Mouse (Mus musculus): Measurements from ENCODE around the gene Ctss. TPM values are rescaled to one million over a fixed set of nuclear protein-coding genes. Genes with fewer than 3 reads are reported as not detected.

The Ctss gene
- total and polyA plus RNA-seq, 3 experiments: not detected

- peak overlapping the region; percentile 42 to 54 for H3K4me3 ChIP-seq (ENCODE audit: control insufficient read depth in 1 of 2, insufficient read depth in 1 of 2, low read depth in 2 of 2, low read length in 2 of 2)
- TF ChIP-seq GATA1 (IDR thresholded peaks at IDR 0.05; ENCODE audit: low read depth, low read length): peak; percentile 91
- TF ChIP-seq KAT2A (conservative IDR thresholded peaks at IDR 0.05; ENCODE audit: low read depth, low read length): no peak
- no peak for TF ChIP-seq HCFC1 (IDR thresholded peaks at IDR 0.05; ENCODE audit: low read depth, low read length)
- TF ChIP-seq NRF1 (IDR thresholded peaks at IDR 0.05; ENCODE audit: insufficient read depth, low read depth, low read length, poor library complexity, severe bottlenecking): no peak
- peak; percentile 99 for TF ChIP-seq TAL1 (IDR thresholded peaks at IDR 0.05; ENCODE audit: low read length)
- no peak for TF ChIP-seq MAX (IDR thresholded peaks at IDR 0.05; ENCODE audit: low read length)
- TF ChIP-seq MAFK (IDR thresholded peaks at IDR 0.05; ENCODE audit: borderline replicate concordance, low read depth, low read length): no peak
- peaks cover 0 to 34% of the 10 kb centered on the region in 2 experiments; a peak in 2 of 4 replicates for H3K36me3 ChIP-seq (ENCODE audit: control insufficient read depth in 1 of 2, insufficient read depth in 2 of 2, low read length in 2 of 2)
- H3K4me1 ChIP-seq (ENCODE audit: control insufficient read depth in 1 of 2, insufficient read depth in 2 of 2, low read length in 2 of 2): peaks cover 23 to 37% of the 10 kb centered on the region in 2 experiments
- H3K9me3 ChIP-seq (replicated peaks; ENCODE audit: insufficient read depth, low read length): no peaks in the 10 kb centered on the region
- H3K27me3 ChIP-seq (ENCODE audit: control insufficient read depth in 1 of 2, insufficient read depth in 2 of 2, low read length in 2 of 2): peaks cover 3% of the 10 kb centered on the region in 2 experiments; a peak in 2 of 4 replicates
- no peaks in the 10 kb centered on the region for H3K79me2 ChIP-seq (ENCODE audit: control insufficient read depth, insufficient read depth, low read length, poor library complexity)
- H3K9ac ChIP-seq (ENCODE audit: control insufficient read depth, low read depth, low read length, poor library complexity, severe bottlenecking): peak overlapping the region; percentile 55
- H3K27ac ChIP-seq (ENCODE audit: control insufficient read depth, low read depth, low read length): peak overlapping the region; percentile 72
- peak; percentile 78 for DNase-seq (ENCODE audit: low read depth, low spot score)
Observed at GRCm38 (mm10) chr3:95519315-95519714, 7.3 kb upstream of the Ctss start.

- Histone ChIP-seq H3K4me3 (ENCODE audit: control insufficient read depth in 1 of 2, insufficient read depth in 1 of 2, low read depth in 2 of 2, low read length in 2 of 2) (no peak overlapping the region), H3K9ac (ENCODE audit: control insufficient read depth, low read depth, low read length, poor library complexity, severe bottlenecking) (no peak overlapping the region), H3K27ac (ENCODE audit: control insufficient read depth, low read depth, low read length) (no peak overlapping the region), H3K9me3 (replicated peaks; ENCODE audit: insufficient read depth, low read length) (no peaks in the 10 kb centered on the region), H3K27me3 (ENCODE audit: control insufficient read depth in 1 of 2, insufficient read depth in 2 of 2, low read length in 2 of 2) (peaks cover 6 to 8% of the 10 kb centered on the region in 2 experiments; a peak in 3 of 4 replicates), H3K36me3 (ENCODE audit: control insufficient read depth in 1 of 2, insufficient read depth in 2 of 2, low read length in 2 of 2) (peaks cover 0 to 34% of the 10 kb centered on the region in 2 experiments; a peak in 2 of 4 replicates), H3K4me1 (ENCODE audit: control insufficient read depth in 1 of 2, insufficient read depth in 2 of 2, low read length in 2 of 2) (peaks cover 23 to 37% of the 10 kb centered on the region in 2 experiments), H3K79me2 (ENCODE audit: control insufficient read depth, insufficient read depth, low read length, poor library complexity) (no peaks in the 10 kb centered on the region)
- TF ChIP-seq ELF1 (IDR thresholded peaks at IDR 0.05; ENCODE audit: low read depth, low read length): no peak
- no peak for DNase-seq (ENCODE audit: low read depth, low spot score)
Observed at GRCm38 (mm10) chr3:95520100-95520499, 6.5 kb upstream of the Ctss start.

GRCm38 (mm10) chr3:95521168-95521567 lies 5.4 kb upstream of the Ctss start:
- peak overlapping the region; percentile 62 for H3K27ac ChIP-seq (ENCODE audit: control insufficient read depth, low read depth, low read length)
- peak overlapping the region; percentile 45 to 46 for H3K4me3 ChIP-seq (ENCODE audit: control insufficient read depth in 1 of 2, insufficient read depth in 1 of 2, low read depth in 2 of 2, low read length in 2 of 2)
- H3K27me3 ChIP-seq (ENCODE audit: control insufficient read depth in 1 of 2, insufficient read depth in 2 of 2, low read length in 2 of 2): peaks cover 8 to 17% of the 10 kb centered on the region in 2 experiments
- peak in 1 of 2 experiments; percentile 65; a peak in 2 of 4 replicates for TF ChIP-seq POLR2A (IDR thresholded peaks at IDR 0.05; ENCODE audit: control insufficient read depth in 1 of 2, insufficient read depth in 1 of 2, low read depth in 1 of 2, low read length in 2 of 2, poor library complexity in 1 of 2)
- TF ChIP-seq TBP (IDR thresholded peaks at IDR 0.05; ENCODE audit: low read depth, low read length): peak; percentile 84
- no peak for TF ChIP-seq RAD21 (IDR thresholded peaks at IDR 0.05; ENCODE audit: low read depth, low read length)
- H3K79me2 ChIP-seq (ENCODE audit: control insufficient read depth, insufficient read depth, low read length, poor library complexity): no peaks in the 10 kb centered on the region
- H3K4me1 ChIP-seq (ENCODE audit: control insufficient read depth in 1 of 2, insufficient read depth in 2 of 2, low read length in 2 of 2): peaks cover 23 to 37% of the 10 kb centered on the region in 2 experiments
- H3K9me3 ChIP-seq (replicated peaks; ENCODE audit: insufficient read depth, low read length): no peaks in the 10 kb centered on the region
- peak overlapping the region; percentile 66 for H3K9ac ChIP-seq (ENCODE audit: control insufficient read depth, low read depth, low read length, poor library complexity, severe bottlenecking)
- peaks cover 0 to 34% of the 10 kb centered on the region in 2 experiments; a peak in 2 of 4 replicates for H3K36me3 ChIP-seq (ENCODE audit: control insufficient read depth in 1 of 2, insufficient read depth in 2 of 2, low read length in 2 of 2)
- peak; percentile 88 for DNase-seq (ENCODE audit: low read depth, low spot score)
